Mouse (Mus musculus): ENCODE data around the gene Pdcd6. TPM values are rescaled to one million over a fixed set of nuclear protein-coding genes. Genes with fewer than 3 reads are reported as not detected.

Pdcd6 gene
- polyA plus RNA-seq, 1 experiment from 2014 or later: 153 TPM

GRCm38 (mm10) chr13:74329321-74329720 lies 11.9 kb upstream of the Pdcd6 start:
- H3K9ac ChIP-seq (ENCODE audit: low read length): no peak overlapping the region
- no peak overlapping the region for H3K4me2 ChIP-seq (ENCODE audit: low read depth, low read length)
- H3K27me3 ChIP-seq (ENCODE audit: control insufficient read depth, insufficient read depth, low read length): no peaks in the 10 kb centered on the region
- H3K4me1 ChIP-seq (ENCODE audit: control insufficient read depth, insufficient read depth, low read length): no peaks in the 10 kb centered on the region
- ATAC-seq (ENCODE audit: insufficient read depth, low FRiP score): no peak
- no peak overlapping the region for H3K27ac ChIP-seq (ENCODE audit: low read length)
- H3K36me3 ChIP-seq (ENCODE audit: control insufficient read depth, insufficient read depth, low read length): peaks cover 26% of the 10 kb centered on the region
- no peak overlapping the region for H3K4me3 ChIP-seq (replicated peaks; ENCODE audit: low read length)
- no peaks in the 10 kb centered on the region for H3K9me3 ChIP-seq (replicated peaks; ENCODE audit: control insufficient read depth, low read length)

GRCm38 (mm10) chr13:74316789-74317169 lies 601 bp downstream of the Pdcd6 start:
- Histone ChIP-seq H3K9me3 (replicated peaks; ENCODE audit: control insufficient read depth, low read length) (no peaks in the 10 kb centered on the region), H3K4me1 (ENCODE audit: control insufficient read depth, insufficient read depth, low read length) (peaks cover 8% of the 10 kb centered on the region), H3K4me3 (replicated peaks; ENCODE audit: low read length) (peak overlapping the region; percentile 77), H3K36me3 (ENCODE audit: control insufficient read depth, insufficient read depth, low read length) (peaks cover 4% of the 10 kb centered on the region; the same call in 1 of the 2 replicates), H3K27ac (ENCODE audit: low read length) (peak overlapping the region; percentile 78), H3K27me3 (ENCODE audit: control insufficient read depth, insufficient read depth, low read length) (no peaks in the 10 kb centered on the region), H3K4me2 (ENCODE audit: low read depth, low read length) (peak overlapping the region; percentile 74), H3K9ac (ENCODE audit: low read length) (peak overlapping the region; percentile 80)
- under 1% methylated on average over 15 of the region's 15 CpGs for WGBS
- ATAC-seq (ENCODE audit: insufficient read depth, low FRiP score): no peak; the same call in none of the 2 replicates

- peak overlapping the region; percentile 77 for H3K4me3 ChIP-seq (replicated peaks; ENCODE audit: low read length)
- no peak for ATAC-seq (ENCODE audit: insufficient read depth, low FRiP score)
- H3K4me2 ChIP-seq (ENCODE audit: low read depth, low read length): peak overlapping the region; percentile 74
- H3K4me1 ChIP-seq (ENCODE audit: control insufficient read depth, insufficient read depth, low read length): peaks cover 8% of the 10 kb centered on the region
- 23% methylated on average over 4 of the region's 4 CpGs for WGBS
- H3K9me3 ChIP-seq (replicated peaks; ENCODE audit: control insufficient read depth, low read length): no peaks in the 10 kb centered on the region
- no peaks in the 10 kb centered on the region for H3K27me3 ChIP-seq (ENCODE audit: control insufficient read depth, insufficient read depth, low read length)
- peak overlapping the region; percentile 78 for H3K27ac ChIP-seq (ENCODE audit: low read length)
- H3K36me3 ChIP-seq (ENCODE audit: control insufficient read depth, insufficient read depth, low read length): peaks cover 3% of the 10 kb centered on the region; the same call in 1 of the 2 replicates
- peak overlapping the region; percentile 80 for H3K9ac ChIP-seq (ENCODE audit: low read length)
Measured at GRCm38 (mm10) chr13:74316386-74316785, 994 bp downstream of the Pdcd6 start.

GRCm38 (mm10) chr13:74314616-74315015 lies 2.8 kb downstream of the Pdcd6 start:
- Histone ChIP-seq H3K27me3 (ENCODE audit: control insufficient read depth, insufficient read depth, low read length) (no peaks in the 10 kb centered on the region), H3K27ac (ENCODE audit: low read length) (no peak overlapping the region), H3K36me3 (ENCODE audit: control insufficient read depth, insufficient read depth, low read length) (peaks cover 6% of the 10 kb centered on the region; the same call in 1 of the 2 replicates), H3K9me3 (replicated peaks; ENCODE audit: control insufficient read depth, low read length) (no peaks in the 10 kb centered on the region), H3K4me1 (ENCODE audit: control insufficient read depth, insufficient read depth, low read length) (peaks cover 8% of the 10 kb centered on the region), H3K4me3 (replicated peaks; ENCODE audit: low read length) (no peak overlapping the region), H3K9ac (ENCODE audit: low read length) (no peak overlapping the region), H3K4me2 (ENCODE audit: low read depth, low read length) (no peak overlapping the region)
- no peak for ATAC-seq (ENCODE audit: insufficient read depth, low FRiP score)
- WGBS: 93% methylated on average over 3 of the region's 3 CpGs

GRCm38 (mm10) chr13:74305780-74306179 lies 11.6 kb downstream of the Pdcd6 start:
- H3K4me3 ChIP-seq (replicated peaks; ENCODE audit: low read length): no peak overlapping the region
- no peak overlapping the region for H3K4me2 ChIP-seq (ENCODE audit: low read depth, low read length)
- H3K36me3 ChIP-seq (ENCODE audit: control insufficient read depth, insufficient read depth, low read length): peaks cover 21% of the 10 kb centered on the region
- H3K4me1 ChIP-seq (ENCODE audit: control insufficient read depth, insufficient read depth, low read length): no peaks in the 10 kb centered on the region
- H3K9me3 ChIP-seq (replicated peaks; ENCODE audit: control insufficient read depth, low read length): no peaks in the 10 kb centered on the region
- no peak for ATAC-seq (ENCODE audit: insufficient read depth, low FRiP score)
- 82% methylated on average over 1 of the region's 1 CpGs for WGBS
- H3K27me3 ChIP-seq (ENCODE audit: control insufficient read depth, insufficient read depth, low read length): no peaks in the 10 kb centered on the region
- H3K27ac ChIP-seq (ENCODE audit: low read length): no peak overlapping the region
- H3K9ac ChIP-seq (ENCODE audit: low read length): no peak overlapping the region

GRCm38 (mm10) chr13:74305380-74305779 lies 12.0 kb downstream of the Pdcd6 start:
- ATAC-seq (ENCODE audit: insufficient read depth, low FRiP score): no peak
- Histone ChIP-seq H3K9me3 (replicated peaks; ENCODE audit: control insufficient read depth, low read length) (no peaks in the 10 kb centered on the region), H3K9ac (ENCODE audit: low read length) (no peak overlapping the region), H3K27ac (ENCODE audit: low read length) (no peak overlapping the region), H3K36me3 (ENCODE audit: control insufficient read depth, insufficient read depth, low read length) (peaks cover 21% of the 10 kb centered on the region), H3K4me1 (ENCODE audit: control insufficient read depth, insufficient read depth, low read length) (no peaks in the 10 kb centered on the region), H3K27me3 (ENCODE audit: control insufficient read depth, insufficient read depth, low read length) (no peaks in the 10 kb centered on the region), H3K4me3 (replicated peaks; ENCODE audit: low read length) (no peak overlapping the region), H3K4me2 (ENCODE audit: low read depth, low read length) (no peak overlapping the region)
- WGBS: 90% methylated on average over 6 of the region's 6 CpGs

- H3K36me3 ChIP-seq (ENCODE audit: control insufficient read depth, insufficient read depth, low read length): peaks cover 16% of the 10 kb centered on the region
- H3K27ac ChIP-seq (ENCODE audit: low read length): no peak overlapping the region
- H3K9ac ChIP-seq (ENCODE audit: low read length): no peak overlapping the region
- 83% methylated on average over 10 of the region's 10 CpGs for WGBS
- no peak overlapping the region for H3K4me2 ChIP-seq (ENCODE audit: low read depth, low read length)
- no peak for ATAC-seq (ENCODE audit: insufficient read depth, low FRiP score)
- H3K27me3 ChIP-seq (ENCODE audit: control insufficient read depth, insufficient read depth, low read length): no peaks in the 10 kb centered on the region
- H3K9me3 ChIP-seq (replicated peaks; ENCODE audit: control insufficient read depth, low read length): no peaks in the 10 kb centered on the region
- no peaks in the 10 kb centered on the region for H3K4me1 ChIP-seq (ENCODE audit: control insufficient read depth, insufficient read depth, low read length)
- no peak overlapping the region for H3K4me3 ChIP-seq (replicated peaks; ENCODE audit: low read length)
Measured at GRCm38 (mm10) chr13:74302050-74303037, 15.0 kb downstream of the Pdcd6 start.

- Histone ChIP-seq H3K27ac (ENCODE audit: low read length) (peak overlapping the region; percentile 26; the same call in 1 of the 2 replicates), H3K27me3 (ENCODE audit: control insufficient read depth, insufficient read depth, low read length) (no peaks in the 10 kb centered on the region), H3K9me3 (replicated peaks; ENCODE audit: control insufficient read depth, low read length) (no peaks in the 10 kb centered on the region), H3K9ac (ENCODE audit: low read length) (no peak overlapping the region), H3K4me1 (ENCODE audit: control insufficient read depth, insufficient read depth, low read length) (no peaks in the 10 kb centered on the region), H3K4me2 (ENCODE audit: low read depth, low read length) (no peak overlapping the region), H3K36me3 (ENCODE audit: control insufficient read depth, insufficient read depth, low read length) (peaks cover 16% of the 10 kb centered on the region), H3K4me3 (replicated peaks; ENCODE audit: low read length) (no peak overlapping the region)
- ATAC-seq (ENCODE audit: insufficient read depth, low FRiP score): peak; percentile 71; the same call in 1 of the 2 replicates
- 58% methylated on average over 6 of the region's 6 CpGs for WGBS
Measured at GRCm38 (mm10) chr13:74301607-74301984, 15.8 kb downstream of the Pdcd6 start.

GRCm38 (mm10) chr13:74300925-74301606 lies 16.3 kb downstream of the Pdcd6 start:
- Histone ChIP-seq H3K9me3 (replicated peaks; ENCODE audit: control insufficient read depth, low read length) (no peaks in the 10 kb centered on the region), H3K4me1 (ENCODE audit: control insufficient read depth, insufficient read depth, low read length) (no peaks in the 10 kb centered on the region), H3K4me3 (replicated peaks; ENCODE audit: low read length) (no peak overlapping the region), H3K27me3 (ENCODE audit: control insufficient read depth, insufficient read depth, low read length) (no peaks in the 10 kb centered on the region), H3K27ac (ENCODE audit: low read length) (peak overlapping the region; percentile 26; the same call in 1 of the 2 replicates), H3K9ac (ENCODE audit: low read length) (no peak overlapping the region), H3K4me2 (ENCODE audit: low read depth, low read length) (no peak overlapping the region), H3K36me3 (ENCODE audit: control insufficient read depth, insufficient read depth, low read length) (peaks cover 13% of the 10 kb centered on the region)
- WGBS: 45% methylated on average over 4 of the region's 4 CpGs
- peak; percentile 50; the same call in 1 of the 2 replicates for ATAC-seq (ENCODE audit: insufficient read depth, low FRiP score)
